Mouse (Mus musculus) ES-Bruce4 (cell line): ENCODE measurements around the gene Zfp653.

Source experiments
- CTCF ChIP-seq: IDR thresholded peaks from one replicate; pipeline ENCODE4 v1.8.1; 2011; ENCODE audit warnings: low read depth, low read length
- EP300 ChIP-seq: IDR thresholded peaks from 2 replicates; pipeline ENCODE4 v1.6.1; 2011; ENCODE audit warnings: low read depth, low read length; ENCODE audit not compliant: insufficient read depth
- POLR2A ChIP-seq: IDR thresholded peaks from one replicate; pipeline ENCODE4 v1.8.1; 2011; ENCODE audit warnings: low read length; ENCODE audit not compliant: insufficient read depth

DNA sequence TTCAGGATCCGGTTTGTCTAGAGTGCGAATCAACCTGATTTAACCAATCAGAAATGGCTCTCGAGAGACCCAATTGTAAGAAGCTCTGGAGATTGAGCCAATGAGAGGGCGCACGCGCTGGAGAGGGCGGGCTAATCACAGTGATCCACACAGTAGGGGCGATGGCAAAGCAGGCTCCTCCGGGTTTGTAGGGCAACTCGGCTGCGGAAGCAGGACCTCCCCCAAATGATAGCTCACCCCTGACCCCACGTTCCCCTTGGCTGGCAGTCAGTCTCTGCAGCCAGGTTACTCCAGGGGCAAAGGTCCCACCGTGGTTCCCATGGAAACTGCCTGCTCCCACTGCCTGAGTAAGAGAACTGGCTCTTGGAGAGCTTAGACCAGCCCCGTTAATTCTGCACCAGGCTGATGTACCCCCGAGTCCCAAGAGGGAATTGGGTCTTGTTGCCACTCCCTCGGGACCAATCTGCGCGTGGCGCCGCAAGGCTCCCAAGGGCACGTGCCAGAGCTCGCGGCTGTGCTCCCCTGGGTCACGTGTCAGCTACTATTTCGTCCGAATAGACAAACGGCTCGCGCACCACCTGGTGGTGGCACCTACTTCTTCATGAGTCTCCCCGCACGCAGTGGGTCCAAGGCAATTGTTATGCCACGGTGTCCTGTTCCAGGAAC lies 16.6 kb downstream of the Zfp653 start:
- 0 out of 2 replicates have a peak, but pooled peaks have one; percentile 41 for TF ChIP-seq EP300
- peak; percentile 79 for TF ChIP-seq CTCF
- TF ChIP-seq POLR2A, result no peak
